Mouse (Mus musculus): ENCODE measurements around the gene Olfr286. TPM values are rescaled to one million over a fixed set of nuclear protein-coding genes. Genes with fewer than 3 reads are reported as not detected.

Olfr286 gene
- polyA plus RNA-seq, 2 experiments = not detected

DNA sequence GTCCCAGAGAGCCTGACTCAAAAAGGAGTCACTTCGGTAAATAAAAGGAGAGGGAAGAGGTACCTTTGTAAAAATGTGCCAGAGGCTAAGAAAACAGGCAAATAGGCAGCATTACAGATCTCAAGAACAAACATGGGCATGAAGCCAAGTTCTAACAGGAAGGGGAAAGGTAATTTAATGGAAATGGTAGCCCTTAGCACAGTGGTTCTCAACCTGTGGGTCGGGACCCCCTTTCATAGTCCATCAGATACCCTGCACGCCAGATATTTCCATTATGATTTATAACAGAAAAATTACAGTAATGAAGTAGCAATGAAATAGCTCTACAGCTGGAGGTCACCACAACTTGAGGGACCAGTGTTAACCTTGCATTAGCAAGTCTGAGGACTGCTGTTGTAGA is 56.9 kb downstream of the Olfr286 start:
- Histone ChIP-seq H3K9me3 (ENCODE audit: control insufficient read depth, low read length) (no peaks in the 10 kb centered on the region), H3K9ac (ENCODE audit: low read depth, low read length, severe bottlenecking) (no peak overlapping the region), H3K4me2 (replicated peaks; ENCODE audit: low read depth, low read length, severe bottlenecking) (no peak overlapping the region), H3K36me3 (ENCODE audit: control insufficient read depth, insufficient read depth, low read length) (no peaks in the 10 kb centered on the region), H3K4me3 (replicated peaks; ENCODE audit: low read length) (no peak overlapping the region), H3K4me1 (ENCODE audit: control insufficient read depth, insufficient read depth, low read length) (no peaks in the 10 kb centered on the region), H3K27me3 (ENCODE audit: control insufficient read depth, insufficient read depth, low read length) (no peaks in the 10 kb centered on the region; the same call in 1 of the 2 replicates), H3K27ac (replicated peaks; ENCODE audit: low read depth, low read length) (no peak overlapping the region)
- ATAC-seq (ENCODE audit: low FRiP score, low read depth) (no peak), DNase-seq (ENCODE audit: low spot score) (no peak)
- TF ChIP-seq POLR2A (IDR thresholded peaks at IDR 0.05; ENCODE audit: borderline replicate concordance, extremely low read depth, insufficient read depth, insufficient read length) = no peak
- 51% methylated on average over 3 of the region's 3 CpGs for WGBS

Other genes starting within 250 kb of the Olfr286 start
- 1,642 and 1,975 TPM in 2 replicates for gene Col2a1, start 229.8 kb downstream of the Olfr286 start, polyA plus RNA-seq (2012; rRNA removed)
- gene Col2a1, start 229.8 kb downstream of the Olfr286 start, polyA plus RNA-seq (2014; fragmentation: Nextera tagmentation; extraction: Ambion mirVana) = 754 and 761 TPM in 2 replicates
- gene Pfkm, start 141.9 kb downstream of the Olfr286 start, polyA plus RNA-seq (2012; rRNA removed) = 75.8 and 78.9 TPM in 2 replicates
- gene Pfkm, start 141.9 kb downstream of the Olfr286 start, polyA plus RNA-seq (2014; fragmentation: Nextera tagmentation; extraction: Ambion mirVana) = 49.8 and 50.0 TPM in 2 replicates
- gene Senp1, start 140.7 kb downstream of the Olfr286 start, polyA plus RNA-seq (2012; rRNA removed) = 30.5 and 33.5 TPM in 2 replicates
- 32.5 and 34.4 TPM in 2 replicates for gene Senp1, start 140.7 kb downstream of the Olfr286 start, polyA plus RNA-seq (2014; fragmentation: Nextera tagmentation; extraction: Ambion mirVana)
- 42.4 and 49.3 TPM in 2 replicates for gene Asb8, start 68.8 kb downstream of the Olfr286 start, polyA plus RNA-seq (2012; rRNA removed)
- 55.7 and 57.3 TPM in 2 replicates for gene Asb8, start 68.8 kb downstream of the Olfr286 start, polyA plus RNA-seq (2014; fragmentation: Nextera tagmentation; extraction: Ambion mirVana)
- gene Ccdc184, start 67.3 kb downstream of the Olfr286 start, polyA plus RNA-seq (2012; rRNA removed) = 0.23 and 0.33 TPM in 2 replicates
- gene Ccdc184, start 67.3 kb downstream of the Olfr286 start, polyA plus RNA-seq (2014; fragmentation: Nextera tagmentation; extraction: Ambion mirVana) = 0.10 and 0.37 TPM in 2 replicates
- not detected in 2 replicates for gene Olfr288, start 38.9 kb downstream of the Olfr286 start, polyA plus RNA-seq (2012; rRNA removed)
- gene Olfr288, start 38.9 kb downstream of the Olfr286 start, polyA plus RNA-seq (2014; fragmentation: Nextera tagmentation; extraction: Ambion mirVana) = not detected in 2 replicates
- not detected in 2 replicates for gene Gm44579, start 13.5 kb downstream of the Olfr286 start, polyA plus RNA-seq (2012; rRNA removed)
- not detected in 2 replicates for gene Gm44579, start 13.5 kb downstream of the Olfr286 start, polyA plus RNA-seq (2014; fragmentation: Nextera tagmentation; extraction: Ambion mirVana)
- not detected in 2 replicates for gene Olfr287, start 13.4 kb downstream of the Olfr286 start, polyA plus RNA-seq (2012; rRNA removed)
- gene Olfr287, start 13.4 kb downstream of the Olfr286 start, polyA plus RNA-seq (2014; fragmentation: Nextera tagmentation; extraction: Ambion mirVana) = not detected in 2 replicates
- gene H1fnt, start 22.8 kb upstream of the Olfr286 start, polyA plus RNA-seq (2012; rRNA removed) = not detected in 2 replicates
- not detected in 2 replicates for gene H1fnt, start 22.8 kb upstream of the Olfr286 start, polyA plus RNA-seq (2014; fragmentation: Nextera tagmentation; extraction: Ambion mirVana)
- 1.3 and 1.5 TPM in 2 replicates for gene Zfp641, start 61.7 kb upstream of the Olfr286 start, polyA plus RNA-seq (2012; rRNA removed)
- gene Zfp641, start 61.7 kb upstream of the Olfr286 start, polyA plus RNA-seq (2014; fragmentation: Nextera tagmentation; extraction: Ambion mirVana) = 0.32 and 0.79 TPM in 2 replicates
- gene Olfr285, start 82.9 kb upstream of the Olfr286 start, polyA plus RNA-seq (2012; rRNA removed) = not detected in 2 replicates
- gene Olfr285, start 82.9 kb upstream of the Olfr286 start, polyA plus RNA-seq (2014; fragmentation: Nextera tagmentation; extraction: Ambion mirVana) = not detected in 2 replicates
- gene Olfr284, start 106.5 kb upstream of the Olfr286 start, polyA plus RNA-seq (2012; rRNA removed) = 0.10 TPM in 1 of 2 replicates, not detected in the other
- gene Olfr284, start 106.5 kb upstream of the Olfr286 start, polyA plus RNA-seq (2014; fragmentation: Nextera tagmentation; extraction: Ambion mirVana) = not detected in 2 replicates
- gene Olfr283, start 146.5 kb upstream of the Olfr286 start, polyA plus RNA-seq (2012; rRNA removed) = 0.10 TPM in 1 of 2 replicates, not detected in the other
- not detected in 2 replicates for gene Olfr283, start 146.5 kb upstream of the Olfr286 start, polyA plus RNA-seq (2014; fragmentation: Nextera tagmentation; extraction: Ambion mirVana)
- not detected in 2 replicates for gene Olfr282, start 196.8 kb upstream of the Olfr286 start, polyA plus RNA-seq (2012; rRNA removed)
- gene Olfr282, start 196.8 kb upstream of the Olfr286 start, polyA plus RNA-seq (2014; fragmentation: Nextera tagmentation; extraction: Ambion mirVana) = not detected in 2 replicates
- gene Olfr281, start 218.1 kb upstream of the Olfr286 start, polyA plus RNA-seq (2012; rRNA removed) = not detected in 2 replicates
- not detected in 2 replicates for gene Olfr281, start 218.1 kb upstream of the Olfr286 start, polyA plus RNA-seq (2014; fragmentation: Nextera tagmentation; extraction: Ambion mirVana)
- gene OR5BS1P, start 235.4 kb upstream of the Olfr286 start, polyA plus RNA-seq (2012; rRNA removed) = not detected in 2 replicates
- gene OR5BS1P, start 235.4 kb upstream of the Olfr286 start, polyA plus RNA-seq (2014; fragmentation: Nextera tagmentation; extraction: Ambion mirVana) = not detected in 2 replicates
- 0.14 and 0.32 TPM in 2 replicates for gene Lalba, start 248.3 kb upstream of the Olfr286 start, polyA plus RNA-seq (2012; rRNA removed)
- gene Lalba, start 248.3 kb upstream of the Olfr286 start, polyA plus RNA-seq (2014; fragmentation: Nextera tagmentation; extraction: Ambion mirVana) = not detected in 2 replicates

All from limb, embryonic 14.5 days (tissue).